In genomic region chr4:152296874-152297861, GRCm38 (mm10) we compare ENCODE assay signal across 7 mouse cellular contexts. TPM values are rescaled to one million over a fixed set of nuclear protein-coding genes. Genes with fewer than 3 reads are reported as not detected.
DNase-seq lines count a peak whose midpoint lies in the region; ATAC-seq lines count a peak whose summit lies in the region.

Gene Icmt (plus strand): TSS chr4:152297227.

- no peaks in the 10 kb centered on the region for H3K4me1 ChIP-seq in embryonic facial prominence, embryonic 11.5 days (ENCODE audit: control insufficient read depth, insufficient read depth, low read length)
- H3K4me1 ChIP-seq in limb, embryonic 10.5 days, result peaks cover 50% of the 10 kb centered on the region
- H3K4me1 ChIP-seq in midbrain, embryonic 13.5 days (replicated peaks), result peaks cover 44% of the 10 kb centered on the region

- under 1% methylated on average over 104 of the region's 119 CpGs for WGBS in embryonic facial prominence, embryonic 11.5 days
- under 1% methylated on average over 119 of the region's 119 CpGs for WGBS in limb, embryonic 10.5 days
- under 1% methylated on average over 99 of the region's 119 CpGs for WGBS in midbrain, embryonic 13.5 days

- H3K9me3 ChIP-seq in embryonic facial prominence, embryonic 11.5 days (replicated peaks; ENCODE audit: control insufficient read depth, low read length), result no peaks in the 10 kb centered on the region
- H3K9me3 ChIP-seq in limb, embryonic 10.5 days (replicated peaks), result no peaks in the 10 kb centered on the region
- no peaks in the 10 kb centered on the region for H3K9me3 ChIP-seq in midbrain, embryonic 13.5 days

- peak within 1 kb of the TSS; percentile 30; the same call in 1 of the 2 replicates for H3K27ac ChIP-seq in embryonic facial prominence, embryonic 11.5 days (replicated peaks; ENCODE audit: low read depth, low read length)
- H3K27ac ChIP-seq in limb, embryonic 10.5 days, result peak within 1 kb of the TSS; percentile 93
- H3K27ac ChIP-seq in midbrain, embryonic 13.5 days, result peak within 1 kb of the TSS; percentile 79

- H3K36me3 ChIP-seq in embryonic facial prominence, embryonic 11.5 days (replicated peaks; ENCODE audit: control insufficient read depth, insufficient read depth, low read depth, low read length), result 0 out of 2 replicates have a peak, but pooled peaks cover 2% of the 10 kb centered on the region
- peaks cover 28% of the 10 kb centered on the region for H3K36me3 ChIP-seq in limb, embryonic 10.5 days
- peaks cover 28% of the 10 kb centered on the region for H3K36me3 ChIP-seq in midbrain, embryonic 13.5 days

- DNase-seq in adrenal gland, postnatal 14 days, result peak; percentile 100
- DNase-seq in embryonic facial prominence, embryonic 11.5 days (ENCODE audit: low spot score), result peak; percentile 99
- peak; percentile 98 for DNase-seq in kidney, adult 11 months
- DNase-seq in limb, embryonic 10.5 days (ENCODE audit: low spot score), result peak; percentile 100
- DNase-seq in spleen, adult 12 weeks (ENCODE audit: low spot score), result peak; percentile 99

- peak; percentile 90 for ATAC-seq in embryonic facial prominence, embryonic 11.5 days (replicated peaks; ENCODE audit: insufficient number of reproducible peaks, low FRiP score, low TSS enrichment, low read depth)
- ATAC-seq in granulocyte monocyte progenitor cell, adult 5-6 weeks (replicated peaks; ENCODE audit: poor library complexity, severe bottlenecking), result peak; percentile 81
- ATAC-seq in midbrain, embryonic 13.5 days, result peak; percentile 96

- peak within 1 kb of the TSS; percentile 96 for H3K9ac ChIP-seq in embryonic facial prominence, embryonic 11.5 days (replicated peaks; ENCODE audit: low read length)
- H3K9ac ChIP-seq in midbrain, embryonic 13.5 days (replicated peaks), result peak within 1 kb of the TSS; percentile 93

- H3K27me3 ChIP-seq in embryonic facial prominence, embryonic 11.5 days (ENCODE audit: control insufficient read depth, insufficient read depth, low read length), result peaks cover 14% of the 10 kb centered on the region
- peaks cover 38% of the 10 kb centered on the region for H3K27me3 ChIP-seq in limb, embryonic 10.5 days (ENCODE audit: low read depth, poor library complexity, severe bottlenecking)
- peaks cover 43% of the 10 kb centered on the region for H3K27me3 ChIP-seq in midbrain, embryonic 13.5 days

- H3K4me3 ChIP-seq in embryonic facial prominence, embryonic 11.5 days (ENCODE audit: low read depth, low read length), result peak within 1 kb of the TSS; percentile 94
- peak within 1 kb of the TSS; percentile 100 for H3K4me3 ChIP-seq in limb, embryonic 10.5 days
- H3K4me3 ChIP-seq in midbrain, embryonic 13.5 days (replicated peaks), result peak within 1 kb of the TSS; percentile 78

- H3K4me2 ChIP-seq in embryonic facial prominence, embryonic 11.5 days (ENCODE audit: low read depth, low read length), result peak within 1 kb of the TSS; percentile 95
- H3K4me2 ChIP-seq in midbrain, embryonic 13.5 days (replicated peaks), result peak within 1 kb of the TSS; percentile 96

RNA-seq across cellular contexts. Expression of gene Icmt, which starts in this region (rescaled TPM):
- total RNA-seq in adrenal gland, postnatal 14 days (2021), result 36.9 and 39.6 TPM in 2 replicates
- polyA plus RNA-seq in embryonic facial prominence, embryonic 11.5 days (2014; fragmentation: Nextera tagmentation; extraction: Ambion mirVana), result 23.4 and 24.8 TPM in 2 replicates
- 14.3 and 17.9 TPM in 2 replicates for total RNA-seq in granulocyte monocyte progenitor cell, adult 5-6 weeks (2014; fragmentation: Nextera tagmentation)
- 13.0 and 13.9 TPM in 2 replicates for total RNA-seq in granulocyte monocyte progenitor cell, adult 5-6 weeks (2017)
- polyA plus RNA-seq in limb, embryonic 10.5 days (2016; fragmentation: Nextera tagmentation; extraction: Ambion mirVana), result 31.4 and 33.9 TPM in 2 replicates
- polyA plus RNA-seq in midbrain, embryonic 13.5 days (2015; fragmentation: Nextera tagmentation; extraction: Ambion mirVana), result 18.1 and 19.0 TPM in 2 replicates

Comparison
In these comparisons a context has a peak if more than half of its experiments do, and no peak if none do; other contexts are left out.
1. Peak in every context shown above with its lines: DNase-seq, ATAC-seq, H3K4me3 ChIP-seq and H3K27ac ChIP-seq.
2. H3K27ac ChIP-seq: peak in every context shown above with its lines; median percentile 93 in limb, embryonic 10.5 days; 79 in midbrain, embryonic 13.5 days; 30 in embryonic facial prominence, embryonic 11.5 days.